Mouse (Mus musculus): ENCODE results near the gene Map4k4. TPM values are rescaled to one million over a fixed set of nuclear protein-coding genes. Genes with fewer than 3 reads are reported as not detected.

Map4k4 gene
- total and polyA plus RNA-seq, 2 experiments, result 7.2 to 10.7 TPM

- peaks cover 3% of the 10 kb centered on the region for H3K4me1 ChIP-seq (ENCODE audit: control insufficient read depth, insufficient read depth, low read length)
- no peak overlapping the region for H3K9ac ChIP-seq (ENCODE audit: low read depth, low read length)
- no peaks in the 10 kb centered on the region for H3K36me3 ChIP-seq (ENCODE audit: control insufficient read depth, insufficient read depth, low read length)
- 80% methylated on average over 4 of the region's 4 CpGs for WGBS
- peaks cover 10% of the 10 kb centered on the region; the same call in 1 of the 2 replicates for H3K79me2 ChIP-seq (ENCODE audit: control insufficient read depth, insufficient read depth, low read length)
- no peak overlapping the region for H3K4me3 ChIP-seq (ENCODE audit: insufficient read depth, low read depth, low read length)
- DNase-seq (ENCODE audit: extremely low read depth, low read depth, low spot score), result no peak
- H3K27me3 ChIP-seq (ENCODE audit: control insufficient read depth, insufficient read depth, low read length), result no peaks in the 10 kb centered on the region
- no peak overlapping the region for H3K27ac ChIP-seq (replicated peaks; ENCODE audit: insufficient read depth, low read depth, low read length)
- TF ChIP-seq POLR2A (IDR thresholded peaks at IDR 0.05; ENCODE audit: extremely low read depth, insufficient read depth, low read length) (no peak), CTCF (IDR thresholded peaks at IDR 0.05; ENCODE audit: low read depth, low read length) (no peak)
Measured at GRCm38 (mm10) chr1:39937609-39938008, 36.9 kb downstream of the Map4k4 start.

- TF ChIP-seq CTCF (IDR thresholded peaks at IDR 0.05; ENCODE audit: low read depth, low read length) (no peak), POLR2A (IDR thresholded peaks at IDR 0.05; ENCODE audit: extremely low read depth, insufficient read depth, low read length) (no peak)
- Histone ChIP-seq H3K4me3 (ENCODE audit: insufficient read depth, low read depth, low read length) (no peak overlapping the region), H3K36me3 (ENCODE audit: control insufficient read depth, insufficient read depth, low read length) (no peaks in the 10 kb centered on the region), H3K4me1 (ENCODE audit: control insufficient read depth, insufficient read depth, low read length) (peaks cover 4% of the 10 kb centered on the region), H3K79me2 (ENCODE audit: control insufficient read depth, insufficient read depth, low read length) (peaks cover 10% of the 10 kb centered on the region; the same call in 1 of the 2 replicates), H3K9ac (ENCODE audit: low read depth, low read length) (no peak overlapping the region), H3K27me3 (ENCODE audit: control insufficient read depth, insufficient read depth, low read length) (no peaks in the 10 kb centered on the region), H3K27ac (replicated peaks; ENCODE audit: insufficient read depth, low read depth, low read length) (no peak overlapping the region)
- WGBS, result 88% methylated on average over 12 of the region's 12 CpGs
- no peak for DNase-seq (ENCODE audit: extremely low read depth, low read depth, low spot score)
Measured at GRCm38 (mm10) chr1:39939401-39939800, 38.7 kb downstream of the Map4k4 start.

- Histone ChIP-seq H3K9ac (ENCODE audit: low read depth, low read length) (no peak overlapping the region), H3K27me3 (ENCODE audit: control insufficient read depth, insufficient read depth, low read length) (no peaks in the 10 kb centered on the region), H3K79me2 (ENCODE audit: control insufficient read depth, insufficient read depth, low read length) (peaks cover 18% of the 10 kb centered on the region; the same call in 1 of the 2 replicates), H3K4me1 (ENCODE audit: control insufficient read depth, insufficient read depth, low read length) (peaks cover 6% of the 10 kb centered on the region), H3K36me3 (ENCODE audit: control insufficient read depth, insufficient read depth, low read length) (no peaks in the 10 kb centered on the region), H3K4me3 (ENCODE audit: insufficient read depth, low read depth, low read length) (no peak overlapping the region), H3K27ac (replicated peaks; ENCODE audit: insufficient read depth, low read depth, low read length) (no peak overlapping the region)
- 90% methylated on average over 2 of the region's 2 CpGs for WGBS
- TF ChIP-seq CTCF (IDR thresholded peaks at IDR 0.05; ENCODE audit: low read depth, low read length) (no peak), POLR2A (IDR thresholded peaks at IDR 0.05; ENCODE audit: extremely low read depth, insufficient read depth, low read length) (no peak)
- no peak for DNase-seq (ENCODE audit: extremely low read depth, low read depth, low spot score)
Measured at GRCm38 (mm10) chr1:39940342-39940741, 39.6 kb downstream of the Map4k4 start.

- Histone ChIP-seq H3K36me3 (ENCODE audit: control insufficient read depth, insufficient read depth, low read length) (no peaks in the 10 kb centered on the region), H3K4me3 (ENCODE audit: insufficient read depth, low read depth, low read length) (no peak overlapping the region), H3K27ac (replicated peaks; ENCODE audit: insufficient read depth, low read depth, low read length) (no peak overlapping the region), H3K79me2 (ENCODE audit: control insufficient read depth, insufficient read depth, low read length) (peaks cover 18% of the 10 kb centered on the region; the same call in 1 of the 2 replicates), H3K4me1 (ENCODE audit: control insufficient read depth, insufficient read depth, low read length) (0 out of 2 replicates have a peak, but pooled peaks cover 3% of the 10 kb centered on the region), H3K27me3 (ENCODE audit: control insufficient read depth, insufficient read depth, low read length) (no peaks in the 10 kb centered on the region), H3K9ac (ENCODE audit: low read depth, low read length) (no peak overlapping the region)
- no peak for TF ChIP-seq CTCF (IDR thresholded peaks at IDR 0.05; ENCODE audit: low read depth, low read length)
- no peak for TF ChIP-seq POLR2A (IDR thresholded peaks at IDR 0.05; ENCODE audit: extremely low read depth, insufficient read depth, low read length)
- 75% methylated on average over 10 of the region's 10 CpGs for whole genome bisulfite sequencing
- DNase-seq (ENCODE audit: extremely low read depth, low read depth, low spot score), result no peak
Measured at GRCm38 (mm10) chr1:39941237-39942179, 40.8 kb downstream of the Map4k4 start.

- TF ChIP-seq POLR2A (IDR thresholded peaks at IDR 0.05; ENCODE audit: extremely low read depth, insufficient read depth, low read length) (no peak), CTCF (IDR thresholded peaks at IDR 0.05; ENCODE audit: low read depth, low read length) (no peak)
- DNase-seq (ENCODE audit: extremely low read depth, low read depth, low spot score), result no peak
- Histone ChIP-seq H3K27me3 (ENCODE audit: control insufficient read depth, insufficient read depth, low read length) (no peaks in the 10 kb centered on the region), H3K9ac (ENCODE audit: low read depth, low read length) (no peak overlapping the region), H3K79me2 (ENCODE audit: control insufficient read depth, insufficient read depth, low read length) (peaks cover 25% of the 10 kb centered on the region; the same call in 1 of the 2 replicates), H3K36me3 (ENCODE audit: control insufficient read depth, insufficient read depth, low read length) (no peaks in the 10 kb centered on the region), H3K4me3 (ENCODE audit: insufficient read depth, low read depth, low read length) (no peak overlapping the region), H3K27ac (replicated peaks; ENCODE audit: insufficient read depth, low read depth, low read length) (no peak overlapping the region), H3K4me1 (ENCODE audit: control insufficient read depth, insufficient read depth, low read length) (peaks cover 5% of the 10 kb centered on the region; the same call in 1 of the 2 replicates)
- WGBS, result 48% methylated on average over 8 of the region's 8 CpGs
Measured at GRCm38 (mm10) chr1:39942935-39943334, 42.2 kb downstream of the Map4k4 start.
